Mouse (Mus musculus): ENCODE results near the gene Ap3b2. TPM values are rescaled to one million over a fixed set of nuclear protein-coding genes. Genes with fewer than 3 reads are reported as not detected.
"Not testable (repeated sequence)": the region's sequence is repeated elsewhere in the genome, so short reads cannot be mapped to it uniquely, and the experiment has no call there.

Gene Ap3b2
- polyA plus RNA-seq, 1 experiment = not detected

- 0 out of 2 replicates have a peak, but pooled peaks cover 2% of the 10 kb centered on the region for H3K4me1 ChIP-seq (ENCODE audit: control insufficient read depth, insufficient read depth, insufficient read length, low read length)
- no peak within 1 kb of the TSS for H3K27ac ChIP-seq (replicated peaks; ENCODE audit: low read depth, low read length)
- no peak within 1 kb of the TSS for H3K4me3 ChIP-seq (ENCODE audit: insufficient read depth, low read depth, low read length)
Measured at GRCm38 (mm10) chr7:81498181-81498580, 4.5 kb upstream of the Ap3b2 start, which contains the start of gene BC048679. BC048679 (minus strand) TSS chr7:81498281.

DNA sequence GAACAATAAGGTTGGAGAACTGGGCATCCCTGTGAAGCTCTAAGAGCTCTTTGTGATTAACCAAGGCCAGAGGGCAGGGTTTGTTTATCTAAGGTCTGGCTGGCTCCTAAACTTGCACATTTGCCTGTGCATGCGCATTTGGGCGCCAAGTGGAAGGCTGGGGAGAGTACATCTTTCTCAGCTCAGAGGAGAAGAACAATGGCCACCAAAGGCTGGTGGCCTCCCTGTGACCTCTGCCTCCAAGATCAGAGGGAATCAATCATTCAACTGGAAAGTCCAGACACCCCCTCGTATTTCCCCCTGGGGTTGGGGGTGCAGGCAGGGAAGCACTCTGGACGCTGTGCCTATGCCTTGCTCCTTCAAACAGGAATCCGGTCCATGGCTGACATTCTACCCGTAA, 3.4 kb upstream of the Ap3b2 start:
- H3K4me1 ChIP-seq (ENCODE audit: control insufficient read depth, insufficient read depth, insufficient read length, low read length) = 0 out of 2 replicates have a peak, but pooled peaks cover 2% of the 10 kb centered on the region
- no peak overlapping the region for H3K27ac ChIP-seq (replicated peaks; ENCODE audit: low read depth, low read length)
- H3K4me3 ChIP-seq (ENCODE audit: insufficient read depth, low read depth, low read length) = no peak overlapping the region

DNA sequence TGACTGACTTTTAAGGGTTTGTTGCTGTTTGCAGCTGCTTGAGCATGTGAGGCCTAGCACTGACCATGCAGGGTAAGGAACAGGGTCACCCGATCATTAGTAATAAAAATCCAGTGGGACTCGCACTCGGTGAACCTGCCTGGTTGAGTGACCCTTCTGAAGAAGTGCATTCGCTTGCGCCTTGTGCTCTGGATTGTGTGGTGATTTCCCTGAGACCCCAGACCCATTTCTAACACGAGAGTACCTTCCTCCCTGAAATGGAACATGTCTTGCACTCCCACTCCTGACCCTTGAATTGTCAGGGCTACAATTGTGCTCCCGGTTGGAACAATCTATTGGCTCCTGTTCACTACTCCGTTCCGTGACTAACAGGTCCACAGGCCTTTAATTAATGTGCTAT, 1.1 kb downstream of the Ap3b2 start:
- 0 out of 2 replicates have a peak, but pooled peaks cover 2% of the 10 kb centered on the region for H3K4me1 ChIP-seq (ENCODE audit: control insufficient read depth, insufficient read depth, insufficient read length, low read length)
- H3K4me3 ChIP-seq (ENCODE audit: insufficient read depth, low read depth, low read length) = no peak overlapping the region
- no peak overlapping the region for H3K27ac ChIP-seq (replicated peaks; ENCODE audit: low read depth, low read length)

DNA sequence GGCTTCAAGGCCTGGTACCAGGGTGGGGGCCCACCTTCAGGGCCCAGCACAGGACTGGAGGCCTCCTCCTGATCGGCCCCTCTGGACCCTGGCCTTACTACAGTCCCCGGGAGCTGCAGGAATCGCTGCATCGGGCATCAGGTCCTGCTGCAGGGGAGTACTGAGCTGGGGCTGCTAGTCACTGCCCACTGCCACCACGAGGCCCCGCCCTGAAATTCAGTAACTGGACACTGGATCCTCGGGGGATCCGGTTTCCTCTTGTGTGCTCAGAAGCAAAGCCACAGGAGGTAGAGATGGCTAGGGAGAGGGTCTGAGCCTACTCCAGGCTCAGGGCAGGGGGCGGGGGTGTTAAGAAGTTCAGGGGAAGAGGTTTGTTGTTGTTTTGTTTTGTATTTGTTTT, 4.1 kb downstream of the Ap3b2 start:
- no peak overlapping the region for H3K4me3 ChIP-seq (ENCODE audit: insufficient read depth, low read depth, low read length)
- H3K27ac ChIP-seq (replicated peaks; ENCODE audit: low read depth, low read length) = no peak overlapping the region

DNA sequence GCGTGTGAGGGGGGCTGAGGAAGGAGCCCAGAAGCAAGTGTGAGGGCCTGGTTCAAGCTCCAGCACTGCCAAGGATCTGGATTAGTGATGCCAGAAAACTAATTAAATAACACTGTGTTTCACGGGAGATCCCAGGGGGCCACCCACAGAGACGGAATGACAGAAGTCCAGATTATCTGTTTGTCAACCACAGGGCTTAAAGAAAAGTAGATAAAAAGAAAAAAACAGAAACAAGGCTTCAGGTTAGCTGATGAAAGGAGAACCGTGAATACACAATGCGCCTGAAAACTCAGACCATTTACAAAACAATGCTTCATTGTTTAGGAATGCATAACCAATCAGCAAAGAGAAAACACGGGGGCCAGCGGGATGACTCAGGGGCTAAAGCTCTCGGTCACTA, 12.9 kb downstream of the Ap3b2 start:
- Histone ChIP-seq H3K4me1 (ENCODE audit: control insufficient read depth, insufficient read depth, insufficient read length, low read length) (no peaks in the 10 kb centered on the region), H3K27ac (replicated peaks; ENCODE audit: low read depth, low read length) (no peak overlapping the region), H3K4me3 (ENCODE audit: insufficient read depth, low read depth, low read length) (no peak overlapping the region)

More for the DNA sequence above, 4.1 kb downstream of the Ap3b2 start:
- H3K4me1 ChIP-seq (ENCODE audit: control insufficient read depth, insufficient read depth, insufficient read length, low read length) = 0 out of 2 replicates have a peak, but pooled peaks cover 2% of the 10 kb centered on the region

- Histone ChIP-seq H3K4me1 (ENCODE audit: control insufficient read depth, insufficient read depth, insufficient read length, low read length) (no peaks in the 10 kb centered on the region), H3K4me3 (ENCODE audit: insufficient read depth, low read depth, low read length) (no peak overlapping the region), H3K27ac (replicated peaks; ENCODE audit: low read depth, low read length) (no peak overlapping the region)
Measured at GRCm38 (mm10) chr7:81479531-81480090, 14.1 kb downstream of the Ap3b2 start.

DNA sequence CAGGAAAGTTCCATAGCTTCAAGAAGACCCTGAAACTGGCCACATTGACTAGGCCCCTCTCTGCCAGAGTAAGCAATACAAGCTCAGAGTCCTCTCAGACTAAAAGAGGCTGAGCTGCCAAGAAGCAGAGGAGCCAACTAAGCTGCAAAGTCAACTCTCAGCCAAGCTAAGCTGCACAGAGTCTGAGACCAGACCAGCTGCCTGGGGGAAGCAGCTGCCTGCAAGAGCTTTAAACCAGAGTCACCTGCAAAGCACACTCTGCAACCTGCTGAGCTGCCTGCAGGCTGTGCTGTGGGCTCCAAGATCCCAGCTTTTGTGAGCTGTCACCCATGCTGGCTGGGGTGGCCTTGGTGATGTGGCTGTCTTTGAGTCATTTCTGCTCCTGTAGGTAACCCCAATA, 15.5 kb downstream of the Ap3b2 start:
- not testable (repeated sequence) for H3K4me3 ChIP-seq (ENCODE audit: insufficient read depth, low read depth, low read length); H3K27ac ChIP-seq (replicated peaks; ENCODE audit: low read depth, low read length); H3K4me1 ChIP-seq (ENCODE audit: control insufficient read depth, insufficient read depth, insufficient read length, low read length)

GRCm38 (mm10) chr7:81476833-81477232, 16.9 kb downstream of the Ap3b2 start:
- Histone ChIP-seq H3K4me3 (ENCODE audit: insufficient read depth, low read depth, low read length) (no peak overlapping the region), H3K4me1 (ENCODE audit: control insufficient read depth, insufficient read depth, insufficient read length, low read length) (no peaks in the 10 kb centered on the region), H3K27ac (replicated peaks; ENCODE audit: low read depth, low read length) (no peak overlapping the region)

GRCm38 (mm10) chr7:81475221-81475620, 18.5 kb downstream of the Ap3b2 start:
- Histone ChIP-seq H3K27ac (replicated peaks; ENCODE audit: low read depth, low read length) (no peak overlapping the region), H3K4me1 (ENCODE audit: control insufficient read depth, insufficient read depth, insufficient read length, low read length) (no peaks in the 10 kb centered on the region), H3K4me3 (ENCODE audit: insufficient read depth, low read depth, low read length) (no peak overlapping the region)

GRCm38 (mm10) chr7:81464906-81465450, 28.7 kb downstream of the Ap3b2 start:
- H3K27ac ChIP-seq (replicated peaks; ENCODE audit: low read depth, low read length) = no peak overlapping the region
- no peaks in the 10 kb centered on the region for H3K4me1 ChIP-seq (ENCODE audit: control insufficient read depth, insufficient read depth, insufficient read length, low read length)
- H3K4me3 ChIP-seq (ENCODE audit: insufficient read depth, low read depth, low read length) = no peak overlapping the region

DNA sequence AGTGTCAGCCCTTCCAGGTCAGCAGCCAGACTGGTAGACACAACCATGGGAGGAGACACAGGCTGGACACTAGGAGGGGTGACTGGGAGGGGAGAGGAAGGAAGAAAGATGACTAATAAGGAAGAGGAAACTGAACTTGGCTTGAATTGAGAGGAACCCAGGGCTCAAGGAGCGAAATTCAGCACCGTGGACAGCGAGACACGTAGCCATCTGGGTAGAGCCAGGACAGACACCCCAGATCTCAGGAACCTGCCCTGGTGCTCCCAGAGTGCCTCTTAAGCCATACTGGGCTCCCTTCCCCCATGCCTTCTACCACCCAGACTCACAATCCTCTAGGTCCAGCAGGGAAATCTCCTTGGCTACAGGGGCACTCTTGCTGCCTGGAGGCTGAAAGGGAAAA, 29.6 kb downstream of the Ap3b2 start:
- H3K4me3 ChIP-seq (ENCODE audit: insufficient read depth, low read depth, low read length) = no peak overlapping the region
- no peaks in the 10 kb centered on the region for H3K4me1 ChIP-seq (ENCODE audit: control insufficient read depth, insufficient read depth, insufficient read length, low read length)
- no peak overlapping the region for H3K27ac ChIP-seq (replicated peaks; ENCODE audit: low read depth, low read length)

DNA sequence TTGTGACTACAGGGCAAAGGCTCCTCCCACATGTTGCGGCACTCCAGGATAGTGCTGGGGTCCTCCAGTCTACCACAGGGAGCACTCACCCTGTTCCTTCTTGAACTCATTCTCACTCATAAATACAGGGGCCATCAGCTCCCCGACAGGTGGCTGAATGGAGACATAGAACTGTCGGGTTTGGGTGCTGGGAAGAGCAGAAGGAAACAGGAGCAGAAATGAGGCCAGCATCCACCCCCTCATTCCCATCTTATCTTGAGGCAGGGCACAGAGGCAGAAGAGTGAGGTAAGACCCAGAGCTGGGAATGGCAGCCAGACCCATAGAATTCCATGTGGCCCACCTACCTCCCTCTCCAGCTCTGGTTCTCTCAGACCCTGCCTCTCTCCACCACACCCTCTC, 30.9 kb downstream of the Ap3b2 start:
- H3K27ac ChIP-seq (replicated peaks; ENCODE audit: low read depth, low read length) = no peak overlapping the region
- no peaks in the 10 kb centered on the region for H3K4me1 ChIP-seq (ENCODE audit: control insufficient read depth, insufficient read depth, insufficient read length, low read length)
- H3K4me3 ChIP-seq (ENCODE audit: insufficient read depth, low read depth, low read length) = no peak overlapping the region

DNA sequence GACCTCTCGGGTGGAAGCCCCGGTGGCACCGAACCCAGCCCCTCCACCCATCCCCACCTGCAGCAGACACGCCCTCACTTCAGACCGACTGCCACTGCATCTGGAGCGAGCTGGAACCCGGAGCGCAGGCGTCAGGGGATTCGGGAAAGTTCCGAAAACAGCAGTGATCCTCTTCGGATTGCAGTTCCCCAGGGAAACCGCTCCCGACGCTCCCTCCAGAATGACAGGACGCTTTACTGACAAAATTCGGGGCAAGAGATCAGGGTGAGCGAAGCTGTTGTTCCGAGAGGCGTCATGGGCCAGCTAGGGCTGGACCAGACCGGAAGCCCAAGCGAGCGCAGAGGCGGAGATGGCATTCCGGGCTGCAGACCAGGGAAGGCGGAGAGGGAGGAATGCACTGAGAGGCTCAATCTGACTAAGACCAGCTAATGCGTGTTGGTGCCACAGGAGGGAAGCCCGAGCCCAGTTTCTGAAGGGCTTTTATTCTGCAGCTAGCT, 38.5 kb downstream of the Ap3b2 start, which contains the start of gene Cpeb1:
Gene Cpeb1, minus strand, starts transcription at position 311 of the 497 bp plus-strand sequence.
- Histone ChIP-seq H3K4me1 (ENCODE audit: control insufficient read depth, insufficient read depth, insufficient read length, low read length) (no peaks in the 10 kb centered on the region), H3K27ac (replicated peaks; ENCODE audit: low read depth, low read length) (peak within 1 kb of the TSS; percentile 25; the same call in 1 of the 2 replicates), H3K4me3 (ENCODE audit: insufficient read depth, low read depth, low read length) (peak within 1 kb of the TSS; percentile 65)

DNA sequence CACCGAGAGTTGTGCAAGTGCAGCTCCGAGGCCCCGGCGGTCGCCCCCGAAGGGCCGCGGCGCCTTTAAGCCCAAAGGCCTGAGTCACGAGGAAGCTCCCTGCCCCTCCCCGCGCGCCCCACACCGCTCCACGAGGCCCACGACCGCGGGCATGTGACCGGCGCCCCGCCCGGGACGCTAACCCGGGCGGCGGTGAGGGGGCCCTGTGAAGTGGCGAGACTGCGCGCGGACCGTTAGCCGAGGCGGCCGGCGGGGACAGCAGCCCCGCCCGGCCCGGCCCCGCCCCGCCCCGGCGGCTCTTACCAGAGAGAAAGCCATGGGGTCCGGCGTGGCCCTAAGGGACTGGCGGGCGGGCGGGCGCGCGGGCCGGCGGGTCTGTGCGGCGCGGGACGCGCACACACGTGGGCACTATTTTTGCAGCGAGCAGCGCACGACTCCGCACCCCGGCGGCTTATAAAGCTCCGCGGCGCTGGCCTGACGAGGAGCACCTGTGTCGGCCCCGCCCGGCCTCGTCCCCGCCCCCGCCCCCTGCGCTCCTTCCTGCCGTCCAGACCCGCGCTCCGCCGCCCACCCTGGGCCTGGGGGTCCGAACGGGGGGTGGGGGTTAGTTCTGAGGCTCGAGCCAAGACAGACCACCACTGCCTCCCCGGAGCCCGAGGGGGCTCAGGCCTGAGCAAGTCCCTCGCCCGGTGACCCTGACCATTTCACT, 39.2 kb downstream of the Ap3b2 start:
- H3K4me1 ChIP-seq (ENCODE audit: control insufficient read depth, insufficient read depth, insufficient read length, low read length) = no peaks in the 10 kb centered on the region
- peak overlapping the region; percentile 65 for H3K4me3 ChIP-seq (ENCODE audit: insufficient read depth, low read depth, low read length)
- H3K27ac ChIP-seq (replicated peaks; ENCODE audit: low read depth, low read length) = peak overlapping the region; percentile 25; the same call in 1 of the 2 replicates

GRCm38 (mm10) chr7:81453443-81454274, 40.1 kb downstream of the Ap3b2 start:
- H3K4me1 ChIP-seq (ENCODE audit: control insufficient read depth, insufficient read depth, insufficient read length, low read length) = no peaks in the 10 kb centered on the region
- H3K27ac ChIP-seq (replicated peaks; ENCODE audit: low read depth, low read length) = no peak overlapping the region

More at GRCm38 (mm10) chr7:81453443-81454274, 40.1 kb downstream of the Ap3b2 start:
- peak overlapping the region; percentile 65 for H3K4me3 ChIP-seq (ENCODE audit: insufficient read depth, low read depth, low read length)

Data from brown adipose tissue, adult 24 weeks (tissue).